Comparison of ENCODE assay signal across 13 mouse cellular contexts in the genomic region with DNA sequence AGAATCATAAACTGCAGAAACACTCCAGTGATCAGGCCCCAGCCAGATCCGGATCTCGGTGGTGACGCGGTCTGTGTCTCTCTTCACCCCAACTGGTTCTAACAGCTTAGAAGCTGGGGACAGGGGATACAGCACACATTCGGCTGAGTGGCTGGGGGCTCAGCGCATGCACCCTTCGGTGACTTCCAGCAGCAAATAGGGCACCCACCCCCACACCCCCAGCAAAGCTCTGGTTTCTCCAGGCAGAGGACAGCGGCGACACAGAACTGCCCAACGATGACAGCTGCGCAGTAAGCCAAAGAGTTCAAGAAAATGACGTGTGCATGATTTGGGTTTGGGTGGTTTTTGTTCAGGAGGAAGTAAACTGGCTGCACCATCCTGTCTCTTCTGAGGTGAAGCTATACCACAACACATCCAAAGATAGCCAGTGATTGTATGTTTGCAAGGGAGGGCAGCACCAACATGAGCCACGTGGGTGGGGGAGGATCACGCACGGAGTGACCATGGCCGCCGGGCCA.
DNase-seq lines count a peak whose midpoint lies in the region; ATAC-seq and TF ChIP-seq lines count a peak whose summit lies in the region.
"Had no signal": no experiment of that assay in that cellular context is flagged by ENCODE, and none has a peak within 500 bp of the region (broad histone marks: within the 10 kb centered on the region; RNA-seq: fewer than 3 reads in every experiment).

No protein-coding gene starts in this region.

- H3K27me3 ChIP-seq in liver, postnatal 0 days (ENCODE audit: insufficient read depth, low read length) = no peaks in the 10 kb centered on the region
- no peaks in the 10 kb centered on the region for H3K27me3 ChIP-seq in liver, embryonic 11.5 days (replicated peaks; ENCODE audit: control insufficient read depth, insufficient read depth, low read length)
- H3K27me3 ChIP-seq: midbrain, embryonic 12.5 days had no signal

- TF ChIP-seq EP300 in liver, postnatal 0 days (IDR thresholded peaks at IDR 0.05; ENCODE audit: low read depth) = no peak

- DNase-seq in adrenal gland, postnatal 14 days = peak; percentile 49
- DNase-seq in adrenal gland, adult 2 months = no peak
- DNase-seq in liver, postnatal 0 days = no peak
- DNase-seq in liver, embryonic 11.5 days (ENCODE audit: low spot score) = no peak
- peak; percentile 8 to 18 for DNase-seq in CD8-positive naive resting alpha-beta T cell, adult 2 months (ENCODE audit: low read depth in 2 of 2, low spot score in 2 of 2)
- no peak for DNase-seq in adipocyte (ENCODE audit: low spot score)
- DNase-seq in lung, postnatal 14 days = no peak
- DNase-seq: adrenal gland, postnatal 10 days; cerebellum, adult 11-12 months; heart, postnatal 14 days had no signal

- no peaks in the 10 kb centered on the region for H3K36me3 ChIP-seq in liver, postnatal 0 days (replicated peaks; ENCODE audit: insufficient read depth, low read length)
- no peaks in the 10 kb centered on the region; the same call in 1 of the 2 replicates for H3K36me3 ChIP-seq in liver, embryonic 11.5 days (ENCODE audit: control insufficient read depth, insufficient read depth, low read length)
- H3K36me3 ChIP-seq: midbrain, embryonic 12.5 days had no signal

- no peak overlapping the region for H3K9ac ChIP-seq in liver, postnatal 0 days (replicated peaks)
- no peak overlapping the region for H3K9ac ChIP-seq in liver, embryonic 11.5 days (ENCODE audit: low read depth, low read length)
- H3K9ac ChIP-seq: midbrain, embryonic 12.5 days had no signal

- H3K4me2 ChIP-seq in liver, postnatal 0 days (ENCODE audit: low read depth, low read length) = no peak overlapping the region; the same call in 1 of the 2 replicates
- no peak overlapping the region for H3K4me2 ChIP-seq in liver, embryonic 11.5 days
- H3K4me2 ChIP-seq: midbrain, embryonic 12.5 days had no signal

- peaks cover 29% of the 10 kb centered on the region for H3K4me1 ChIP-seq in liver, postnatal 0 days (ENCODE audit: insufficient read depth)
- peaks cover 40% of the 10 kb centered on the region for H3K4me1 ChIP-seq in liver, embryonic 11.5 days (replicated peaks; ENCODE audit: control insufficient read depth, insufficient read depth, low read length)

- TF ChIP-seq CTCF in liver, postnatal 0 days (IDR thresholded peaks at IDR 0.05; ENCODE audit: low read depth) = no peak

- no peak overlapping the region for H3K4me3 ChIP-seq in liver, postnatal 0 days (ENCODE audit: low read depth, low read length)
- H3K4me3 ChIP-seq in liver, embryonic 11.5 days (ENCODE audit: low read depth, low read length) = no peak overlapping the region
- H3K4me3 ChIP-seq: layer of hippocampus, adult 2 months; midbrain, embryonic 12.5 days had no signal

- 62% methylated on average over 17 of the region's 17 CpGs for WGBS in liver, postnatal 0 days (ENCODE audit: insufficient replicate concordance)
- 85% methylated on average over 17 of the region's 17 CpGs for WGBS in liver, embryonic 11.5 days

- peak overlapping the region; percentile 75 for H3K27ac ChIP-seq in liver, postnatal 0 days (ENCODE audit: low read depth)
- no peak overlapping the region for H3K27ac ChIP-seq in liver, embryonic 11.5 days (ENCODE audit: low read depth, low read length)
- H3K27ac ChIP-seq: layer of hippocampus, adult 2 months; midbrain, embryonic 12.5 days had no signal

- ATAC-seq in liver, postnatal 0 days = peak; percentile 20; the same call in 1 of the 2 replicates
- ATAC-seq in liver, embryonic 11.5 days (replicated peaks; ENCODE audit: low FRiP score) = no peak
- ATAC-seq in megakaryocyte progenitor cell, adult 5-6 weeks (replicated peaks; ENCODE audit: poor library complexity) = peak; percentile 56

- no peaks in the 10 kb centered on the region for H3K9me3 ChIP-seq in liver, postnatal 0 days (ENCODE audit: low read length)
- no peaks in the 10 kb centered on the region for H3K9me3 ChIP-seq in liver, embryonic 11.5 days (ENCODE audit: control insufficient read depth, low read length)
- H3K9me3 ChIP-seq: midbrain, embryonic 12.5 days had no signal

Comparison
In these comparisons a context has a peak if more than half of its experiments do, and no peak if none do; other contexts are left out.
1. DNase-seq: peak in adrenal gland, postnatal 14 days (single experiment) and CD8-positive naive resting alpha-beta T cell, adult 2 months (2 of 2); none in adrenal gland, adult 2 months (single experiment), liver, postnatal 0 days (single experiment), liver, embryonic 11.5 days (single experiment), adipocyte (single experiment) and lung, postnatal 14 days (single experiment).